In the genomic region with DNA sequence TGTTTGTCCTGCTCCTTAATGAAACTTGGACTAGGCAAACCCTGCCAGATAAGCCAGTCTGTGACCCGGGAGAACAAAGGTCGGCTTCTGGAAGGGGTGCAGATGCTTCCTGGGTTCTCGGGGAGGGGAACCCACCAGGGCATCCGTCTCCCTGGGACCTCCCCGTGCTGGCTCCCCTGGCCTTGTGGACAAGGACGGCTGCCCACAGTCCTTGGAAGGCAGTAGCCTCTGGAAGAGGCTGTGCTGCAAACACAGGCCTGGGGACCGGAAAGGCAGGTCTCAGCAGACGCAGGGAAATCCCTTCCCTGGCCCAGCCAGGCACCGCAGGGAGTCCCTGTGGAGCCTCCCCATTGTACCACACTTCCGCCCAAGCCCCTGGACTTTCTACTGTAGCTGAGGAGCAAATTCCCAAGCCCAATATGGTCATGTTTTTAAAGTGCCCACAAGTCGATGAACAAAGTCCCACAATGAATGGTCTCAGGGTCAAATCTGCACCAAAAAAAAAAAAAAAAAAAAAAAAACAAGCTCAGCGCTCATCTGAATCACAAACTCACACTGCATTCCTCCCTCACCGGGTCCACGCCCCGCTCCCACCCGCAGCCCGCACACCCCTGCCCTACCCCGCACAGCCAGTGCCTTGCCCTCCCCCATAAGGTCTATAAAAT, we compare ENCODE assay signal across 8 mouse cellular contexts. TPM values are rescaled to one million over a fixed set of nuclear protein-coding genes. Genes with fewer than 3 reads are reported as not detected.
A peak's percentile ranks its signal among the peaks of the same experiment; 100 is the strongest.
DNase-seq lines count a peak whose midpoint lies in the region; ATAC-seq lines count a peak whose summit lies in the region.

No protein-coding gene starts in this region.

- H3K4me1 ChIP-seq in heart, embryonic 10.5 days, result peaks cover 13% of the 10 kb centered on the region
- H3K4me1 ChIP-seq in kidney, embryonic 14.5 days (ENCODE audit: control insufficient read depth, insufficient read depth, low read length), result peaks cover 9% of the 10 kb centered on the region; the same call in 1 of the 2 replicates

- H3K36me3 ChIP-seq in heart, embryonic 10.5 days, result no peaks in the 10 kb centered on the region
- no peaks in the 10 kb centered on the region for H3K36me3 ChIP-seq in kidney, embryonic 14.5 days (ENCODE audit: control insufficient read depth, insufficient read depth, low read length)

- WGBS in heart, embryonic 10.5 days, result 20% methylated on average over 18 of the region's 18 CpGs
- WGBS in kidney, embryonic 14.5 days, result 21% methylated on average over 18 of the region's 18 CpGs

- peak; percentile 68 for ATAC-seq in kidney, embryonic 14.5 days (ENCODE audit: low FRiP score, low TSS enrichment)

- peak; percentile 20 for DNase-seq in retina, embryonic 14.5 days (ENCODE audit: low spot score)
- DNase-seq in retina, postnatal 1 day, result no peak
- DNase-seq in heart, embryonic 10.5 days (ENCODE audit: low spot score), result no peak
- DNase-seq in lung, postnatal 4 days, result peak; percentile 61 to 80
- DNase-seq in right cerebral cortex, postnatal 10 days (ENCODE audit: low spot score in 2 of 2), result no peak
- no peak for DNase-seq in layer of hippocampus, adult 9-11 months
- no peak for DNase-seq in right cerebral cortex, postnatal 36 days (ENCODE audit: low spot score in 2 of 2)

- H3K9ac ChIP-seq in kidney, embryonic 14.5 days (ENCODE audit: low read depth, low read length), result peak overlapping the region; percentile 23; the same call in 1 of the 2 replicates

- H3K9me3 ChIP-seq in heart, embryonic 10.5 days, result no peaks in the 10 kb centered on the region
- H3K9me3 ChIP-seq in kidney, embryonic 14.5 days (ENCODE audit: control insufficient read depth, low read length), result no peaks in the 10 kb centered on the region

- H3K27me3 ChIP-seq in heart, embryonic 10.5 days (ENCODE audit: insufficient read depth, poor library complexity, severe bottlenecking), result peaks cover 37% of the 10 kb centered on the region; the same call in 1 of the 2 replicates
- H3K27me3 ChIP-seq in kidney, embryonic 14.5 days (ENCODE audit: control insufficient read depth, insufficient read depth, low read length), result no peaks in the 10 kb centered on the region

- no peak overlapping the region for H3K4me3 ChIP-seq in heart, embryonic 10.5 days
- no peak overlapping the region for H3K4me3 ChIP-seq in kidney, embryonic 14.5 days (ENCODE audit: low read length)

- H3K27ac ChIP-seq in heart, embryonic 10.5 days, result peak overlapping the region; percentile 78
- peak overlapping the region; percentile 55; the same call in 1 of the 2 replicates for H3K27ac ChIP-seq in kidney, embryonic 14.5 days (ENCODE audit: low read depth, low read length)

- H3K4me2 ChIP-seq in kidney, embryonic 14.5 days (replicated peaks; ENCODE audit: low read depth, low read length), result no peak overlapping the region

RNA-seq across cellular contexts. Expression of gene Banf2, which starts 53.5 kb away (rescaled TPM):
- polyA plus RNA-seq in heart, embryonic 10.5 days (2016; fragmentation: Nextera tagmentation; extraction: Ambion mirVana), result not detected in 2 replicates
- polyA plus RNA-seq in kidney, embryonic 14.5 days (2014; fragmentation: Nextera tagmentation; extraction: Ambion mirVana), result not detected in 2 replicates

Comparison
In these comparisons a context has a peak if more than half of its experiments do, and no peak if none do; other contexts are left out.
1. DNase-seq: peak in retina, embryonic 14.5 days (single experiment) and lung, postnatal 4 days (2 of 2); none in retina, postnatal 1 day (single experiment), heart, embryonic 10.5 days (single experiment), right cerebral cortex, postnatal 10 days (0 of 2), layer of hippocampus, adult 9-11 months (single experiment) and right cerebral cortex, postnatal 36 days (0 of 2).